Mouse (Mus musculus): ENCODE data around the gene Jph4.

The Jph4 gene

GRCm38 (mm10) chr14:55063581-55064381, 53.0 kb downstream of the Jph4 start:
- DNase-seq (ENCODE audit: low spot score): no peak

- DNase-seq (ENCODE audit: low spot score): no peak
Measured at GRCm38 (mm10) chr14:55063117-55063516, 53.6 kb downstream of the Jph4 start.

GRCm38 (mm10) chr14:55062626-55063025, 54.1 kb downstream of the Jph4 start:
- peak; percentile 92 for DNase-seq (ENCODE audit: low spot score)

- DNase-seq (ENCODE audit: low spot score): no peak
Measured at GRCm38 (mm10) chr14:55061845-55062244, 54.9 kb downstream of the Jph4 start.

GRCm38 (mm10) chr14:55059931-55060330, 56.8 kb downstream of the Jph4 start:
- DNase-seq (ENCODE audit: low spot score): no peak

- peak; percentile 60 for DNase-seq (ENCODE audit: low spot score)
Measured at GRCm38 (mm10) chr14:55059009-55059408, 57.7 kb downstream of the Jph4 start.

All from c-Kit-positive CD71-positive TER-119-positive erythroid progenitor cells, embryonic 14.5 days (primary cell).